Comparison of ENCODE assay signal across 14 mouse cellular contexts in the genomic region with DNA sequence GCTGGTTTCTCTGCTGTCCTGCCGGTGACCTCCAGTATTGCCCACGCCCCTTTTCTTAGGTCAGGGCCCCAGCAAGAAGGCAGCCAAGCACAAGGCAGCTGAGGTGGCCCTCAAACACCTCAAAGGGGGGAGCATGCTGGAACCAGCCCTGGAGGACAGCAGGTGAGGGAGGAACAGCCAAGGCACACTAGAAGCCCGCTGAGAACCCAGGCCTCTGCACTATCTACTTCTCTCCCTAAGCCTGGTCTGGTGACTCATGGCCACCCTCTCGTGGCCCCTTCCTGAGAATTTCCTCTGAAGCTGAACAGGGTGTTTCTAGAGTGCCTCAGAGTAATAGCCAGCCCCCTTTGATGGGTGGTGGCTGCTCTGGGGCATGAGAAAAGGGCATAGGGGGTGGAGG. TPM values are rescaled to one million over a fixed set of nuclear protein-coding genes. Genes with fewer than 3 reads are reported as not detected.
A peak's percentile ranks its signal among the peaks of the same experiment; 100 is the strongest.
DNase-seq lines count a peak whose midpoint lies in the region; ATAC-seq lines count a peak whose summit lies in the region.
"Had no signal": no experiment of that assay in that cellular context is flagged by ENCODE, and none has a peak within 500 bp of the region (broad histone marks: within the 10 kb centered on the region; RNA-seq: fewer than 3 reads in every experiment).

No protein-coding gene starts in this region.

- peak overlapping the region; percentile 13; the same call in 1 of the 2 replicates for H3K4me3 ChIP-seq in heart, embryonic 10.5 days
- H3K4me3 ChIP-seq in limb, embryonic 12.5 days (replicated peaks), result no peak overlapping the region
- H3K4me3 ChIP-seq in limb, embryonic 10.5 days, result no peak overlapping the region
- H3K4me3 ChIP-seq in embryonic facial prominence, embryonic 10.5 days, result peak overlapping the region; percentile 84; the same call in 1 of the 2 replicates
- no peak overlapping the region for H3K4me3 ChIP-seq in stomach, embryonic 15.5 days (replicated peaks)

- intact Hi-C loops in heart, postnatal 10 days (cut with DNase I), result no loop called here

- H3K4me2 ChIP-seq in limb, embryonic 12.5 days, result no peak overlapping the region
- H3K4me2 ChIP-seq in stomach, embryonic 15.5 days, result no peak overlapping the region

- H3K36me3 ChIP-seq in heart, embryonic 10.5 days, result peaks cover 45% of the 10 kb centered on the region
- H3K36me3 ChIP-seq in limb, embryonic 12.5 days, result peaks cover 38% of the 10 kb centered on the region
- H3K36me3 ChIP-seq in limb, embryonic 10.5 days, result peaks cover 48% of the 10 kb centered on the region
- H3K36me3 ChIP-seq in embryonic facial prominence, embryonic 10.5 days (replicated peaks), result peaks cover 47% of the 10 kb centered on the region
- peaks cover 20% of the 10 kb centered on the region for H3K36me3 ChIP-seq in stomach, embryonic 15.5 days

- peaks cover 40% of the 10 kb centered on the region for H3K4me1 ChIP-seq in heart, embryonic 10.5 days
- peaks cover 19% of the 10 kb centered on the region for H3K4me1 ChIP-seq in limb, embryonic 12.5 days (replicated peaks)
- peaks cover 39% of the 10 kb centered on the region for H3K4me1 ChIP-seq in limb, embryonic 10.5 days
- peaks cover 38% of the 10 kb centered on the region for H3K4me1 ChIP-seq in embryonic facial prominence, embryonic 10.5 days
- H3K4me1 ChIP-seq in stomach, embryonic 15.5 days, result peaks cover 27% of the 10 kb centered on the region

- H3K27ac ChIP-seq in heart, embryonic 10.5 days, result peak overlapping the region; percentile 59; the same call in 1 of the 2 replicates
- 0 out of 2 replicates have a peak overlapping the region, but pooled peaks have one; percentile 12 for H3K27ac ChIP-seq in limb, embryonic 12.5 days
- no peak overlapping the region for H3K27ac ChIP-seq in limb, embryonic 10.5 days
- no peak overlapping the region for H3K27ac ChIP-seq in embryonic facial prominence, embryonic 10.5 days (replicated peaks)
- 0 out of 2 replicates have a peak overlapping the region, but pooled peaks have one; percentile 11 for H3K27ac ChIP-seq in stomach, embryonic 15.5 days

- DNase-seq in heart, embryonic 10.5 days (ENCODE audit: low spot score), result no peak
- DNase-seq in heart, postnatal 10 days, result no peak
- no peak for DNase-seq in limb, embryonic 10.5 days (ENCODE audit: low spot score)
- DNase-seq in embryonic facial prominence, embryonic 10.5 days (ENCODE audit: low spot score), result no peak
- no peak for DNase-seq in ovary, postnatal 10 days (ENCODE audit: low spot score)
- no peak for DNase-seq in kidney, adult 11 months
- DNase-seq: adrenal gland, adult 2 months; right cerebral cortex, postnatal 4 days; thymus, adult 2 months had no signal

- no peaks in the 10 kb centered on the region for H3K27me3 ChIP-seq in heart, embryonic 10.5 days (ENCODE audit: insufficient read depth, poor library complexity, severe bottlenecking)
- no peaks in the 10 kb centered on the region for H3K27me3 ChIP-seq in limb, embryonic 12.5 days
- no peaks in the 10 kb centered on the region for H3K27me3 ChIP-seq in limb, embryonic 10.5 days (ENCODE audit: low read depth, poor library complexity, severe bottlenecking)
- no peaks in the 10 kb centered on the region for H3K27me3 ChIP-seq in embryonic facial prominence, embryonic 10.5 days (replicated peaks; ENCODE audit: low read depth, poor library complexity, severe bottlenecking)
- H3K27me3 ChIP-seq in stomach, embryonic 15.5 days (replicated peaks), result no peaks in the 10 kb centered on the region

- H3K9ac ChIP-seq in limb, embryonic 12.5 days (replicated peaks), result no peak overlapping the region
- H3K9ac ChIP-seq in stomach, embryonic 15.5 days, result no peak overlapping the region; the same call in 1 of the 2 replicates

- ATAC-seq in limb, embryonic 12.5 days (ENCODE audit: insufficient number of reproducible peaks, insufficient read depth, low FRiP score, low TSS enrichment, low read depth), result no peak
- no peak for ATAC-seq in stomach, embryonic 15.5 days (ENCODE audit: insufficient read depth, low FRiP score, low read depth)

- 65% methylated on average over 4 of the region's 4 CpGs for WGBS in heart, embryonic 10.5 days
- 82% methylated on average over 4 of the region's 4 CpGs for WGBS in limb, embryonic 12.5 days
- 84% methylated on average over 4 of the region's 4 CpGs for WGBS in limb, embryonic 10.5 days
- 86% methylated on average over 4 of the region's 4 CpGs for WGBS in embryonic facial prominence, embryonic 10.5 days
- 60% methylated on average over 4 of the region's 4 CpGs for WGBS in stomach, embryonic 15.5 days

- H3K9me3 ChIP-seq in heart, embryonic 10.5 days, result no peaks in the 10 kb centered on the region
- H3K9me3 ChIP-seq in limb, embryonic 12.5 days, result no peaks in the 10 kb centered on the region
- no peaks in the 10 kb centered on the region for H3K9me3 ChIP-seq in limb, embryonic 10.5 days (replicated peaks)
- no peaks in the 10 kb centered on the region for H3K9me3 ChIP-seq in embryonic facial prominence, embryonic 10.5 days
- no peaks in the 10 kb centered on the region for H3K9me3 ChIP-seq in stomach, embryonic 15.5 days

RNA-seq across cellular contexts. Expression of gene Tarbp2, which starts 2.4 kb away (rescaled TPM):
- polyA plus RNA-seq in heart, embryonic 10.5 days (2016; fragmentation: Nextera tagmentation; extraction: Ambion mirVana), result 127 and 140 TPM in 2 replicates
- 10 to 100 TPM; 45.9 to 53.1 TPM for total RNA-seq in heart, postnatal 10 days (2021)
- polyA plus RNA-seq in limb, embryonic 12.5 days (2016; fragmentation: Nextera tagmentation; extraction: Ambion mirVana), result 109 and 111 TPM in 2 replicates
- 143 and 150 TPM in 2 replicates for polyA plus RNA-seq in limb, embryonic 10.5 days (2016; fragmentation: Nextera tagmentation; extraction: Ambion mirVana)
- polyA plus RNA-seq in embryonic facial prominence, embryonic 10.5 days (2016; fragmentation: Nextera tagmentation; extraction: Ambion mirVana), result 140 and 143 TPM in 2 replicates
- polyA plus RNA-seq in stomach, embryonic 15.5 days (2015; fragmentation: Nextera tagmentation; extraction: Ambion mirVana), result 87.3 and 92.0 TPM in 2 replicates

RNA-seq across cellular contexts. Expression of gene Map3k12, which starts 3.6 kb away (rescaled TPM):
- 17.9 and 19.7 TPM in 2 replicates for polyA plus RNA-seq in heart, embryonic 10.5 days (2016; fragmentation: Nextera tagmentation; extraction: Ambion mirVana)
- total RNA-seq in heart, postnatal 10 days (2021), result 1 to 10 TPM; 5.1 to 5.2 TPM
- 23.8 and 26.6 TPM in 2 replicates for polyA plus RNA-seq in limb, embryonic 12.5 days (2016; fragmentation: Nextera tagmentation; extraction: Ambion mirVana)
- polyA plus RNA-seq in limb, embryonic 10.5 days (2016; fragmentation: Nextera tagmentation; extraction: Ambion mirVana), result 23.8 and 27.7 TPM in 2 replicates
- 29.1 and 32.3 TPM in 2 replicates for polyA plus RNA-seq in embryonic facial prominence, embryonic 10.5 days (2016; fragmentation: Nextera tagmentation; extraction: Ambion mirVana)
- 13.4 and 15.5 TPM in 2 replicates for polyA plus RNA-seq in stomach, embryonic 15.5 days (2015; fragmentation: Nextera tagmentation; extraction: Ambion mirVana)

RNA-seq across cellular contexts. Expression of gene Npff, which starts 4.3 kb away (rescaled TPM):
- 0.88 and 0.99 TPM in 2 replicates for polyA plus RNA-seq in heart, embryonic 10.5 days (2016; fragmentation: Nextera tagmentation; extraction: Ambion mirVana)
- total RNA-seq in heart, postnatal 10 days (2021), result 1 to 10 TPM; 1.4 to 3.8 TPM
- 2.5 and 3.0 TPM in 2 replicates for polyA plus RNA-seq in limb, embryonic 12.5 days (2016; fragmentation: Nextera tagmentation; extraction: Ambion mirVana)
- polyA plus RNA-seq in limb, embryonic 10.5 days (2016; fragmentation: Nextera tagmentation; extraction: Ambion mirVana), result 1.7 and 1.8 TPM in 2 replicates
- polyA plus RNA-seq in embryonic facial prominence, embryonic 10.5 days (2016; fragmentation: Nextera tagmentation; extraction: Ambion mirVana), result 1.8 and 2.8 TPM in 2 replicates
- 2.7 TPM in 2 replicates for polyA plus RNA-seq in stomach, embryonic 15.5 days (2015; fragmentation: Nextera tagmentation; extraction: Ambion mirVana)

RNA-seq across cellular contexts. Expression of gene Gm10337, which starts 16.9 kb away (rescaled TPM):
- polyA plus RNA-seq in heart, embryonic 10.5 days (2016; fragmentation: Nextera tagmentation; extraction: Ambion mirVana), result not detected in 2 replicates
- total RNA-seq in heart, postnatal 10 days (2021), result 1 to 10 TPM in 1 of 2 experiments, not detected in 1; 3.6 TPM
- polyA plus RNA-seq in limb, embryonic 12.5 days (2016; fragmentation: Nextera tagmentation; extraction: Ambion mirVana), result not detected in 2 replicates
- 3.8 and 4.8 TPM in 2 replicates for polyA plus RNA-seq in limb, embryonic 10.5 days (2016; fragmentation: Nextera tagmentation; extraction: Ambion mirVana)
- 7.6 TPM in 1 of 2 replicates, not detected in the other for polyA plus RNA-seq in embryonic facial prominence, embryonic 10.5 days (2016; fragmentation: Nextera tagmentation; extraction: Ambion mirVana)
- 5.0 and 8.1 TPM in 2 replicates for polyA plus RNA-seq in stomach, embryonic 15.5 days (2015; fragmentation: Nextera tagmentation; extraction: Ambion mirVana)
- total RNA-seq: adrenal gland, adult 2 months; left cerebral cortex, adult 18-20 months had no signal
- polyA plus RNA-seq: adrenal gland, adult 2 months; frontal cortex, adult 2 months; lung, embryonic 16.5 days; thymus, adult 2 months had no signal

RNA-seq across cellular contexts. Expression of gene Pcbp2, which starts 50.1 kb away (rescaled TPM):
- polyA plus RNA-seq in heart, embryonic 10.5 days (2016; fragmentation: Nextera tagmentation; extraction: Ambion mirVana), result 143 and 183 TPM in 2 replicates
- total RNA-seq in heart, postnatal 10 days (2021), result 100 to 1,000 TPM; 547 to 592 TPM
- 230 and 239 TPM in 2 replicates for polyA plus RNA-seq in limb, embryonic 12.5 days (2016; fragmentation: Nextera tagmentation; extraction: Ambion mirVana)
- polyA plus RNA-seq in limb, embryonic 10.5 days (2016; fragmentation: Nextera tagmentation; extraction: Ambion mirVana), result 230 and 235 TPM in 2 replicates
- polyA plus RNA-seq in embryonic facial prominence, embryonic 10.5 days (2016; fragmentation: Nextera tagmentation; extraction: Ambion mirVana), result 206 and 217 TPM in 2 replicates
- polyA plus RNA-seq in stomach, embryonic 15.5 days (2015; fragmentation: Nextera tagmentation; extraction: Ambion mirVana), result 182 and 192 TPM in 2 replicates

Comparison
In these comparisons a context has a peak if more than half of its experiments do, and no peak if none do; other contexts are left out.
1. H3K27ac ChIP-seq: peak in heart, embryonic 10.5 days (single experiment), limb, embryonic 12.5 days (single experiment) and stomach, embryonic 15.5 days (single experiment); none in limb, embryonic 10.5 days (single experiment) and embryonic facial prominence, embryonic 10.5 days (single experiment).
2. H3K4me3 ChIP-seq: peak in heart, embryonic 10.5 days (single experiment) and embryonic facial prominence, embryonic 10.5 days (single experiment); none in limb, embryonic 12.5 days (single experiment), limb, embryonic 10.5 days (single experiment) and stomach, embryonic 15.5 days (single experiment).